Comparison of ENCODE assay signal across 33 mouse cellular contexts in the genomic region with DNA sequence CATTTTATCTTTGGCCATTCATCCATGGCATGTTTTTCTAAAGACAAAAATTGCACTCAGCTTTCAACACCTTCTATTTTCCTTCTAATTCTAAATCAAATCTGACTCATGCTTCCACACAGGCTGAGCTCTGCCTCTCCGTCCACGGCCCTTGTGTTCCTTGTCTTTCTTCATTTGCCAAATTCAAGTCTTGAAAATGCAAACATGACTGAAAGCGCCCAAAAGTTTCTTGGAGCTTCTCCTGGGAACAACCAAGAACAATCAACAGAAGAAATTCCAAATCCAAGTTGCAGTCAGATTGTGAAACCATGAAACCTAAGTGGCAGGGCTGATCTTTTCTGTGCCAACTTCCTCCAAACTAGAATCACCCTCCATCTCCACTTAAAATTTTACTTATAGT. TPM values are rescaled to one million over a fixed set of nuclear protein-coding genes. Genes with fewer than 3 reads are reported as not detected.
DNase-seq lines count a peak whose midpoint lies in the region; ATAC-seq and TF ChIP-seq lines count a peak whose summit lies in the region.
"Had no signal": no experiment of that assay in that cellular context is flagged by ENCODE, and none has a peak within 500 bp of the region (broad histone marks: within the 10 kb centered on the region; RNA-seq: fewer than 3 reads in every experiment).

No protein-coding gene starts in this region.

- H3K27ac ChIP-seq in heart, embryonic 10.5 days, result no peak overlapping the region
- H3K27ac ChIP-seq: embryonic facial prominence, embryonic 15.5 days; forebrain, embryonic 10.5 days; hindbrain, embryonic 10.5 days; hindbrain, postnatal 0 days; layer of hippocampus, adult 2 months; limb, embryonic 10.5 days; midbrain, embryonic 12.5 days; neural tube, embryonic 15.5 days; stomach, postnatal 0 days had no signal

- H3K9me3 ChIP-seq in heart, embryonic 10.5 days, result no peaks in the 10 kb centered on the region
- H3K9me3 ChIP-seq: embryonic facial prominence, embryonic 15.5 days; forebrain, embryonic 10.5 days; hindbrain, embryonic 10.5 days; limb, embryonic 10.5 days; midbrain, embryonic 12.5 days; neural tube, embryonic 15.5 days had no signal

- H3K4me3 ChIP-seq in heart, embryonic 10.5 days, result no peak overlapping the region
- no peak overlapping the region for H3K4me3 ChIP-seq in lung, adult 2 months (replicated peaks; ENCODE audit: extremely low read depth, low read depth, low read length)
- H3K4me3 ChIP-seq: embryonic facial prominence, embryonic 15.5 days; forebrain, embryonic 10.5 days; hindbrain, embryonic 10.5 days; layer of hippocampus, adult 2 months; limb, embryonic 10.5 days; midbrain, embryonic 12.5 days; neural tube, embryonic 15.5 days had no signal

- ATAC-seq in erythroblast, adult 5-6 weeks (replicated peaks; ENCODE audit: low FRiP score, poor library complexity, severe bottlenecking), result no peak
- ATAC-seq: hindbrain, postnatal 0 days; intestine, embryonic 16.5 days; liver, postnatal 0 days had no signal

- WGBS in heart, embryonic 10.5 days, result 69% methylated on average over 3 of the region's 3 CpGs
- 56% methylated on average over 3 of the region's 3 CpGs for WGBS in lung, adult 2 months

- DNase-seq in heart, adult 11 months, result peak; percentile 88
- no peak for DNase-seq in heart, embryonic 10.5 days (ENCODE audit: low spot score)
- peak; percentile 7 to 54 for DNase-seq in lung, adult 18-20 months
- DNase-seq in lung, postnatal 4 days, result no peak
- DNase-seq in lung, adult 2 months, result peak; percentile 4
- DNase-seq in skeletal muscle tissue, adult 2 months (ENCODE audit: low read depth, low spot score), result peak; percentile 32
- DNase-seq in T-cell, adult 2 months (ENCODE audit: low spot score), result no peak
- DNase-seq: adrenal gland, adult 2 months; cerebellum, adult 2 months; cerebellum, postnatal 36 days; embryo, embryonic 11 days; kidney, adult 9 months; kidney, postnatal 14 days; liver; liver, postnatal 0 days; thymus, adult 2 months had no signal

- TF ChIP-seq POLR2A in lung, adult 2 months (IDR thresholded peaks at IDR 0.05; ENCODE audit: borderline replicate concordance, extremely low read depth, low read depth, low read length), result no peak

- no peak for TF ChIP-seq CTCF in lung, adult 2 months (IDR thresholded peaks at IDR 0.05; ENCODE audit: insufficient read depth, low read length)

- H3K36me3 ChIP-seq in heart, embryonic 10.5 days, result no peaks in the 10 kb centered on the region
- H3K36me3 ChIP-seq: embryonic facial prominence, embryonic 15.5 days; forebrain, embryonic 10.5 days; hindbrain, embryonic 10.5 days; limb, embryonic 10.5 days; midbrain, embryonic 12.5 days; neural tube, embryonic 15.5 days had no signal

- H3K27me3 ChIP-seq in heart, embryonic 10.5 days (ENCODE audit: insufficient read depth, poor library complexity, severe bottlenecking), result no peaks in the 10 kb centered on the region
- H3K27me3 ChIP-seq: embryonic facial prominence, embryonic 15.5 days; midbrain, embryonic 12.5 days; neural tube, embryonic 15.5 days had no signal

- H3K4me1 ChIP-seq in heart, embryonic 10.5 days, result no peaks in the 10 kb centered on the region
- no peaks in the 10 kb centered on the region for H3K4me1 ChIP-seq in lung, adult 2 months (ENCODE audit: control insufficient read depth, insufficient read depth, low read length)
- H3K4me1 ChIP-seq: embryonic facial prominence, embryonic 15.5 days; forebrain, embryonic 10.5 days; hindbrain, embryonic 10.5 days; limb, embryonic 10.5 days; midbrain, embryonic 12.5 days; neural tube, embryonic 15.5 days had no signal

RNA-seq across cellular contexts. Expression of a gene that starts 13.4 kb away (rescaled TPM):
- polyA plus RNA-seq in heart, embryonic 10.5 days (2016; fragmentation: Nextera tagmentation; extraction: Ambion mirVana), result not detected in 2 replicates
- polyA plus RNA-seq in lung, adult 2 months (2012; rRNA removed), result not detected in 2 replicates
- not detected in 2 replicates for total RNA-seq in erythroblast, adult 5-6 weeks (2015; ENCODE audit: low replicate concordance)
- total RNA-seq in erythroblast, adult 5-6 weeks (2017; ENCODE audit: low replicate concordance), result not detected in 2 replicates
- total RNA-seq: gastrocnemius, postnatal 4 days; hindbrain, postnatal 0 days; layer of hippocampus, adult 2 months; layer of hippocampus, postnatal 25 days; megakaryocyte progenitor cell, adult 5-6 weeks had no signal
- polyA plus RNA-seq: adrenal gland, adult 2 months; C2C12; cerebellum, adult 2 months; embryonic facial prominence, embryonic 15.5 days; forebrain, embryonic 10.5 days; heart, embryonic 14.5 days; hindbrain, embryonic 10.5 days; hindbrain, postnatal 0 days; intestine, embryonic 16.5 days; limb, embryonic 10.5 days; liver, postnatal 0 days; midbrain, embryonic 12.5 days; neural tube, embryonic 15.5 days; stomach, postnatal 0 days; thymus, adult 2 months; urinary bladder, adult 2 months had no signal

RNA-seq across cellular contexts. Expression of a gene that starts 19.7 kb away (rescaled TPM):
- 0.40 TPM in 1 of 2 replicates, not detected in the other for polyA plus RNA-seq in heart, embryonic 10.5 days (2016; fragmentation: Nextera tagmentation; extraction: Ambion mirVana)
- polyA plus RNA-seq in lung, adult 2 months (2012; rRNA removed), result not detected in 2 replicates
- not detected in 2 replicates for total RNA-seq in erythroblast, adult 5-6 weeks (2015; ENCODE audit: low replicate concordance)
- not detected in 2 replicates for total RNA-seq in erythroblast, adult 5-6 weeks (2017; ENCODE audit: low replicate concordance)
- total RNA-seq: hindbrain, postnatal 0 days; layer of hippocampus, adult 2 months; layer of hippocampus, postnatal 25 days; megakaryocyte progenitor cell, adult 5-6 weeks had no signal
- polyA plus RNA-seq: C2C12; cerebellum, adult 2 months; embryonic facial prominence, embryonic 15.5 days; forebrain, embryonic 10.5 days; heart, embryonic 14.5 days; hindbrain, embryonic 10.5 days; hindbrain, postnatal 0 days; limb, embryonic 10.5 days; midbrain, embryonic 12.5 days; stomach, postnatal 0 days; thymus, adult 2 months; urinary bladder, adult 2 months had no signal

Comparison
In these comparisons a context has a peak if more than half of its experiments do, and no peak if none do; other contexts are left out.
1. DNase-seq: peak in heart, adult 11 months (single experiment), lung, adult 18-20 months (2 of 2), lung, adult 2 months (single experiment) and skeletal muscle tissue, adult 2 months (single experiment); none in heart, embryonic 10.5 days (single experiment), lung, postnatal 4 days (0 of 2) and T-cell, adult 2 months (single experiment).